Mouse (Mus musculus): ENCODE data around the gene Cblc. TPM values are rescaled to one million over a fixed set of nuclear protein-coding genes. Genes with fewer than 3 reads are reported as not detected.

The Cblc gene
- polyA plus RNA-seq (2017; shearing (Covaris generic)), result 0.17 TPM

DNA sequence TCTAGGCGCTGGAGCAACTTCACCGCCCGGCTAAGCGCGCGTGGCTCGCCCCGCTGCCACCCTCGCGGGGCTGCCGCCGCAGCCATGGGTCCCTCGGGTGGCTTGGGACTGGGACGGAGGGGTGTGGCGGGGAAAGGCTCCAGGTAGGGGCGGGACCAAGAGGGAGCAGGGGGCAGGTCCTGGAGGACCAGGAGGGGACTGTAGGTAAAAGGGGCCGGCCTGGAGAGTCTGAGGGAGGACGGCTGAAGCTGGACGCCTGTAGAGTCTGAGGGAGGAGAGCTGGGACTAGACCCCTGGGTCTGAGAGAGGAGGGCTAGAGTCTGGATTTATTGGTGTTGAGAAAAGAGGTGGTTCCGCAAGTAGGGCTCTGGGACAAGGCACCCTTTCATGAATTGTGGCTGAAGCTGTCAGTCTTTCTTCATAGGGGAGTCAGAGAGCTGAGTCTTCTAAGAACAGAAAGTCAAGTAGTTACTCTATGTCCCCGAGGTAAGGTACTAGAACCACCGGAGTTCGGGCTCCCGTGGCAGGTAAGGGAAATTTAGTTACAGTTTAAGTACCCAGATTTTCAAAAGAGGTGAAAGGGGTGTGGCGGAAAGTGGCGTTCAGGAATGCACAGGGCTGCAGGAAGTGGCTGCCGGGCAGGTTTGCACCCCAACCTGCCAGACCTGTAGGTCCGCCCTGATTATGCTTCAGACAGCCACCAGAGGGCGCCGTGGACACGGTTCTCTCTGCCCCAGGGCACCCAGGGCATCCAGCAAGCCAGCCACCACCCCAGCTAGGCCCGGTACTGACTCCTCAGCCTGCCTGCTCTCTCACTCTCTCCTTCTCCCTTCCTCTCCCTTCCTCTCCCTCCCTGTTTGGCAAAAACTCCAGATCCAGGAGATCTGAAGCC, at the start of gene Cblc:
Cblc (minus strand) TSS at position 113 of the 892 bp plus-strand sequence.

GRCm38 (mm10) chr7:19822604-19823058, 26.0 kb upstream of the Cblc start, which contains the start of gene Bcl3:
TSS of gene Bcl3 (minus strand) at chr7:19822770.

GRCm38 (mm10) chr7:19770984-19771391, 25.6 kb downstream of the Cblc start, which contains the start of gene Bcam:
TSS of gene Bcam (minus strand) at chr7:19771016.

DNA sequence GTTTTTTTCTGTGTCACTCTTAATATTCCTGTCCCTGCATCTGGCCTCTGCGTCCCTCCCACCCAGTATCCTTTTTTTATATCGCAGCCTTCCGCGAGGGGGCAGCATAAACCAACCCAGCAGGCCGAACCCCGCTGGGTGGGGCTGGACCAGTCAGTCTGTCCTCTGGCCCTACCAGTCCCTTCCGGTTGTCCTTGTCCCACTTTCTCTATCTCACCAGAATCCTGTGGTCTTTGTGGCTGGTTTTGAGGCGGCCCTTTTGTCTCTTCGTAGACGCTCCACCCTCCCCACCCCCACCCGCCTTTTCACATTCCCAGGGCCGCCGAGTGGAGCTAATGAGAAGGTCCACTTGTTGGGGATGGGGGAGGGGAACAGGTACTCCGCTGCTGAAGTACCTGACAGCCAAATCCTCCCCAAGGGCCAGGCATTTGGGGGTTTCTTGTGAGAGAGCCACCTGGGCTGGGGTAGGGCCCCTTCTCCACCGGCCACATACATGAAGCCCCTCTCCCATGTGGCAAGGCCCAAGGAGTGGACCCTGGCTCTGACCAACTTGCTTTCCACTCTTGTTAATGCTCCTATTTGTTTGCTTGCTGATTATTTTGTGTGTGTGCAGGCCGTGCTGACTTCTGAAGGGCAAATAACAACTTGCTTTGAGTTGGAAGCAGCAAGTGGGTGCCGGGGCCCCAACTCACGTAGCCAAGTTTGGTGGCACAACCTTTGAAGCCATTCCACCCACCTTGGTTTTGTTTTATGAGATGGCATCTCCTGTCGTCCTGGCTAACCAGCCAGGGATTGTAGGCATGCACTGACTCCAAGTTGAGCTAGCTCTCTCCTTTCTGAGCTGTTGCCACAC, 46.2 kb downstream of the Cblc start, which contains the start of gene Nectin2:
Nectin2 (minus strand) TSS at position 267 of the 853 bp plus-strand sequence.

Other genes starting within 250 kb of the Cblc start
- 18.0 TPM for gene Ppp1r37, start 233.7 kb downstream of the Cblc start, polyA plus RNA-seq (2017; shearing (Covaris generic))
- gene Zfp296, start 219.5 kb downstream of the Cblc start, polyA plus RNA-seq (2017; shearing (Covaris generic)), result 1.4 TPM
- gene Gemin7, start 219.2 kb downstream of the Cblc start, polyA plus RNA-seq (2017; shearing (Covaris generic)), result 120 TPM
- 75.0 TPM for gene Clasrp, start 192.3 kb downstream of the Cblc start, polyA plus RNA-seq (2017; shearing (Covaris generic))
- 87.1 TPM for gene Relb, start 167.4 kb downstream of the Cblc start, polyA plus RNA-seq (2017; shearing (Covaris generic))
- 156 TPM for gene Clptm1, start 131.8 kb downstream of the Cblc start, polyA plus RNA-seq (2017; shearing (Covaris generic))
- not detected for gene Apoc2, start 118.9 kb downstream of the Cblc start, polyA plus RNA-seq (2017; shearing (Covaris generic))
- gene Gm44805, start 115.4 kb downstream of the Cblc start, polyA plus RNA-seq (2017; shearing (Covaris generic)), result not detected
- gene Apoc4, start 115.3 kb downstream of the Cblc start, polyA plus RNA-seq (2017; shearing (Covaris generic)), result not detected
- 0.99 TPM for gene Apoc1, start 104.1 kb downstream of the Cblc start, polyA plus RNA-seq (2017; shearing (Covaris generic))
- 23.1 TPM for gene Apoe, start 97.6 kb downstream of the Cblc start, polyA plus RNA-seq (2017; shearing (Covaris generic))
- gene Tomm40, start 81.4 kb downstream of the Cblc start, polyA plus RNA-seq (2017; shearing (Covaris generic)), result 89.0 TPM
- gene Nectin2, start 46.3 kb downstream of the Cblc start, polyA plus RNA-seq (2017; shearing (Covaris generic)), result 1.2 TPM
- gene Bcam, start 25.8 kb downstream of the Cblc start, polyA plus RNA-seq (2017; shearing (Covaris generic)), result 13.3 TPM
- 116 TPM for gene Bcl3, start 26.0 kb upstream of the Cblc start, polyA plus RNA-seq (2017; shearing (Covaris generic))
- 0.45 TPM for gene Gm19345, start 55.2 kb upstream of the Cblc start, polyA plus RNA-seq (2017; shearing (Covaris generic))
- gene Ceacam16, start 64.5 kb upstream of the Cblc start, polyA plus RNA-seq (2017; shearing (Covaris generic)), result 0.37 TPM
- not detected for gene Ceacam19, start 91.2 kb upstream of the Cblc start, polyA plus RNA-seq (2017; shearing (Covaris generic))
- gene Pvr, start 124.4 kb upstream of the Cblc start, polyA plus RNA-seq (2017; shearing (Covaris generic)), result 41.8 TPM
- gene Igsf23, start 153.9 kb upstream of the Cblc start, polyA plus RNA-seq (2017; shearing (Covaris generic)), result 35.9 TPM
- 0.10 TPM for gene Ceacam20, start 168.6 kb upstream of the Cblc start, polyA plus RNA-seq (2017; shearing (Covaris generic))
- gene Nlrp9b, start 194.7 kb upstream of the Cblc start, polyA plus RNA-seq (2017; shearing (Covaris generic)), result not detected